Mouse (Mus musculus): Measurements from ENCODE around the gene Snrpd2.
A peak's percentile ranks its signal among the peaks of the same experiment; 100 is the strongest.

GRCm38 (mm10) chr7:19179173-19179572, 29.7 kb downstream of the Snrpd2 start:
- no peak for TF ChIP-seq POLR2A (IDR thresholded peaks at IDR 0.05; ENCODE audit: control insufficient read depth, low read depth, low read length)
- peak; percentile 51; the same call in 1 of the 2 replicates for TF ChIP-seq CTCF (IDR thresholded peaks at IDR 0.05; ENCODE audit: control insufficient read depth, insufficient read depth, insufficient replicate concordance, low read depth, low read length)
